Mouse (Mus musculus): ENCODE results near the gene Hils1.

GRCm38 (mm10) chr11:95000128-95000527 lies 32.7 kb downstream of the Hils1 start:
- TF ChIP-seq USF2 (IDR thresholded peaks at IDR 0.05; ENCODE audit: borderline replicate concordance in 1 of 2, insufficient read depth in 1 of 2, low read depth in 1 of 2, low read length in 2 of 2) (no peak), RAD21 (IDR thresholded peaks at IDR 0.05; ENCODE audit: low read depth, low read length) (no peak), GATA1 (IDR thresholded peaks at IDR 0.05; ENCODE audit: low read depth, low read length) (no peak), E2F4 (IDR thresholded peaks at IDR 0.05; ENCODE audit: borderline replicate concordance, low read depth, low read length) (no peak), POLR2AphosphoS2 (IDR thresholded peaks at IDR 0.05; ENCODE audit: low read length) (no peak), CTCF (IDR thresholded peaks at IDR 0.05 in 2 of 3, conservative IDR thresholded peaks at IDR 0.05 in 1 of 3; ENCODE audit: control insufficient read depth in 1 of 3, insufficient read depth in 1 of 3, low read depth in 2 of 3, low read length in 3 of 3, poor library complexity in 1 of 3, severe bottlenecking in 1 of 3) (no peak), MXI1 (IDR thresholded peaks at IDR 0.05; ENCODE audit: low read depth, low read length) (no peak), MYC (IDR thresholded peaks at IDR 0.05; ENCODE audit: low read depth, low read length) (no peak), EP300 (IDR thresholded peaks at IDR 0.05; ENCODE audit: low read depth in 1 of 2, low read length in 2 of 2) (no peak), JUND (IDR thresholded peaks at IDR 0.05; ENCODE audit: low read depth, low read length) (no peak), POLR2A (IDR thresholded peaks at IDR 0.05; ENCODE audit: control insufficient read depth in 1 of 2, insufficient read depth in 1 of 2, low read depth in 1 of 2, low read length in 2 of 2, poor library complexity in 1 of 2) (no peak), RCOR1 (IDR thresholded peaks at IDR 0.05; ENCODE audit: low read depth, low read length) (no peak), UBTF (IDR thresholded peaks at IDR 0.05; ENCODE audit: borderline replicate concordance, insufficient read depth, low read depth, low read length) (no peak)
